Mouse (Mus musculus): ENCODE results near the gene Sp2. TPM values are rescaled to one million over a fixed set of nuclear protein-coding genes. Genes with fewer than 3 reads are reported as not detected.

Sp2 gene
- total RNA-seq, 1 experiment from 2014 or later: 3.1 TPM

DNA sequence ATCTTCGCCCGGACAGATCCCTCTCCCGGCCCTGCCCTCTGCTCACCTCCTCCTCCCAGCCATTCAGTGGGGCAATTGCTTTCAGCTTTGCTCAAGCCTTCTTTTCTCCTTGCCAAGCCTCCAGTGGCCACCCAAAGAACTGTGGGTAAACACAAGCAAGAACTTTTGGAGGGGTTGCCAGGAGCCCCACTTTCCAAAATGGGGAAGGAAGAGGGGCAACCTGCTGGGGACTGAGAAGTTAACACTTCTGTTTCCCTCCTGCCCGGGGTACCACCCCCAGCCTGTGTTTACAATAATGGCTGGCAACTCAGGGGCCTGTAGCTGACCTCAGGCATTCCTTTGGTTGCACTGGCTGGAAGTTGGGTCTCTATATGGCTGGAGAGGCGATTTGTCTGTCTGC is 20.4 kb upstream of the Sp2 start:
- ATAC-seq (replicated peaks in 1 of 2; ENCODE audit: insufficient read depth in 1 of 2, low FRiP score in 2 of 2, low TSS enrichment in 1 of 2, low read depth in 1 of 2, poor library complexity in 2 of 2, severe bottlenecking in 2 of 2): peak; percentile 37 to 44; a peak in 2 of 4 replicates

DNA sequence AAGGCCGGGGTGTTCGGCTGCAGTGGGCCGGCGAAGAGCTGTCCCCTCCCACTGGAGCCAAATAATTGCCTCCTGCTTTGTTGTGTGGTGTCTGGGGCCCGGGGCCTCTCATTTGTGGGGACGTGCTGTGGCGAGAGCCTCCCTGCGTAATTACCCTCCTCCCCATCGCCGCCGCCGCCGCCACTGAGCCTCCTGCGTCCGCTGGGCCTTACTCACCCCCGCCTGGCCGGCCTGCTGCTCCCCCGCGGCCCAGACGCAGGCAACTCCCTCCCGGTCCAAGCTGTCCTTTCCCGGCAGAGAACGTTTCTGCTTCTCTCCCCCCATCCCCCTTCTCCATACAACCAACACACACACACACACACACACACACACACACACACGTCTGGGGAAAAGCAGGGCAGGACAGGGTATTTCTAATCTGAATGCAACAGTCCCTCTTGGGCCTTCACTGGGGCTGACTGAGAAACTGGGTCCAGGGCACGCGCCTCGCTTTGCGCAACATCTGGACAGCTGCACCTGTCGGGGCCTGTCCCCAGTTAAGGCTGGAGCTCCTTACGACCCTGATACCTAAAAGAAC is 14.7 kb upstream of the Sp2 start:
- no peak for ATAC-seq (replicated peaks in 1 of 2; ENCODE audit: insufficient read depth in 1 of 2, low FRiP score in 2 of 2, low TSS enrichment in 1 of 2, low read depth in 1 of 2, poor library complexity in 2 of 2, severe bottlenecking in 2 of 2)

DNA sequence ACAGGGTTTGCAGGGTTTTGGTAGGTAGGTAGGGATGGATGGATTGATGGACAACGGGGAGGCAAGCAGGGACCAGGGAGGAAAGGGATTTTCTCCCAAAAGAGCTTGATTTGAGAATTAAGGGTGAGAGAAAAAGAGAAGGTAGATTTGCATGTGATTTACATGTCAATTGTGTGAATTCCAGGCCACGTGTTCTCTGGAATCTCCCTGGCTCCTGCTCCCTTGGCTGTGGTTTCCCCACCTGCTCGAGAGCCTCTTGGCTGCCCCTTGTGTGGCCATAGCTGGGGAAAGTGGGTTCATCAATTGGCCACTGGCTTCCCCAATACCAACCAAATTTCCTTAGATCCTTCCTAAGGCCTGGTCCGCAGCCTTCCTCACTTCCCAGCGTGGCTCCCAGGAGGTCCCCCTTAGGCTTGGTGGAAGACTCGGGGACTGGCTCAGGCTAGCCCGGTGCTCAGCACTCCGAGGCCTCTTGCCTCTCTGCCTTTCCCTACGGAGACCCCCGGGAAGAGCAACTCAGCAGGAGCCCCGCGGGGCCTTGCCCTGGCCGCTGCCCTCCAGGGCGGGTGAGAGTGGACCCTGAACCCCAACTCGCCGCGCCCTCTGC is 14.1 kb upstream of the Sp2 start:
- no peak for ATAC-seq (replicated peaks in 1 of 2; ENCODE audit: insufficient read depth in 1 of 2, low FRiP score in 2 of 2, low TSS enrichment in 1 of 2, low read depth in 1 of 2, poor library complexity in 2 of 2, severe bottlenecking in 2 of 2)

DNA sequence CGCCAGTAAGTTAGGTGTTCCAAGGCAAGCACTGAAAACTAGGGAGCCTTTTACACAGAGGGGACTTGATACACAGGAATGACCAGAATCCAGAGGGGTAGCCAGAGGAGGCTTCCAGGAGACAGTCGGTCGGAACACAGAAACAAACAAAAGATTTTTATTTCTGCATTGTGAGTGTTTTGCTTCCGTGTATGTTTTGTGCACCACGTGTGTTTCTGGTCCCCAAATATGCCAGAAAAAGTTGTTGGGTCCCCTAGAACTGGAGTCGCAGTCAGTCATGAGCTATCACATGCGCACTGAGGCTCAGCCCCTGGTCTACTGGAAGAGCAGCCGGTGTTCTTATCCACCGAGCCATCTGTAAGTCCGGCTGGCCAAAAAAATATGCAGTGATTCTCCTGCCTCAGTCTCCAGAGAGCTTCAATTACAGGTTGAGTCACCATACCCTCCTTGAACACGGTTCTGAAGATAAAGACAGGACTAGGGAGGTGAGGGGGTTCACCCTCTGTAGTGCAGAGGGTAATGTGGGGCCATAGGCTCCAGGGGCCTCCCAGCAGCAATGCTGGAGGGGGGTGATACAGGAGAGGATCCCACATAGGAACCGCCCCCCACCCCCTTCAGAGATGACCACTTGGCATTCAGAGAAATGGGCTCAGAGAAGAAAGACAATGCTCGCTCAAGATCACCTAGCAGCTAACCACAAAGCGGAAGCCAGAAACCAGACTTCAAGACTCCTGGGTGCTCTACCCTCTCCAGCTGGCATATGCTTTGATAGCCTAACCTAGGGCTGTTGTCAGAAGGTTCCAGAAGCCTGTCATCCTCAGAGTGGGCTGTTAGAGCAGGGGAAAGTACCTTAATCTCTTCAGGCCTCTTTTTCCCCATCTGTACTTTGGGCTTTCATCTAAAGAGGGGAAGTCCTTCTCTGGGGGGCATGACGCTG is 13.3 kb upstream of the Sp2 start:
- ATAC-seq (replicated peaks in 1 of 2; ENCODE audit: insufficient read depth in 1 of 2, low FRiP score in 2 of 2, low TSS enrichment in 1 of 2, low read depth in 1 of 2, poor library complexity in 2 of 2, severe bottlenecking in 2 of 2): no peak

DNA sequence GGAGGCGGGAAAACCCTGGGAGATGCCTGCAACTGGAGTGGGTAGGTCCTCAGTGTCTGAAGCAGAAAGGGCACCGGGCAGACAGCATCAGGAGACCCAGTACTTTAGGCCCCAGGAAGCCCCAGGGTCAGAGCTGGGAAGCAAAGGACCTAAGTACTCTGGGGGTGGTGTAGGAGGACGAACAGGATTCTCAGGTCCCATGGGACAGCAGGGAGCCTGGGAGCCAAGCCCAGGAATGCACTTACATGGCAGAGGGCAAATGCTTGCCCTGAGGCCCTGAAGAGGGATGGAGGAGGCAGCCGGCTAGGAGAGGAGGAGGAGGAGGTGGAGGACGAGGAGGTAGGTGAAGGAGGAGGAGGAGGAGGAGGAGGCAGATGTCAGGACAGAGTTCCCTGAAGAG is 12.3 kb upstream of the Sp2 start:
- no peak for ATAC-seq (replicated peaks in 1 of 2; ENCODE audit: insufficient read depth in 1 of 2, low FRiP score in 2 of 2, low TSS enrichment in 1 of 2, low read depth in 1 of 2, poor library complexity in 2 of 2, severe bottlenecking in 2 of 2)

DNA sequence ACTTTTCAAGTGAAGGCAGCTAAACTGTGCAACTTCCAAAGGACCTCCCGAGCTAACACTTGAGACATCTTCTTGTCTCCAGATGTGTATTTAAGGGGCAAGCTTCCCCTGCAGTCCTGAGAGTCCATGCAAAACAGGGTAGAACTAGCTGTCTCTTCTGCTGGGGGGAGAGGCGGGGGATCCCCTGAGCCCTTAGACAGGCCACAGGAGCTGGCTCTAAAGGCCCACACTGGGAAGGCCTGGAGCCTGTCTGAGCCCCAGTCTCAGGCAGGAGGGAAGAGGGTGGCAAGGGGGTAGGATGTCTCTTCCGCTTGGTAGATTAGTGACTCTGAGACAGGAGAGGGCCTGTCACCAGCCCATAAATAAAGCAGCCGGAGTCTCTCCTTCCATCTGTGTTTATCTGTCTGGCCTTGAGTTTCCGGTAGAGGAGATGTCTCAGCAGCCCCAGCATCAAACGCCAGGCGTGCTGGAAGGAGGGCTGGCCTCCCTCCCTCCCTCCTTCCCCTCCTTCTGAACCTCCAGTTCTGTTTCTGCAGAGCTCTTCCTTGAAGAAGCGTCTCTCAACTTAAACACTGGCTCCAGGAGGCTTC is 10.1 kb upstream of the Sp2 start:
- ATAC-seq (replicated peaks in 1 of 2; ENCODE audit: insufficient read depth in 1 of 2, low FRiP score in 2 of 2, low TSS enrichment in 1 of 2, low read depth in 1 of 2, poor library complexity in 2 of 2, severe bottlenecking in 2 of 2): peak in 1 of 2 experiments; percentile 13; a peak in 1 of 4 replicates

DNA sequence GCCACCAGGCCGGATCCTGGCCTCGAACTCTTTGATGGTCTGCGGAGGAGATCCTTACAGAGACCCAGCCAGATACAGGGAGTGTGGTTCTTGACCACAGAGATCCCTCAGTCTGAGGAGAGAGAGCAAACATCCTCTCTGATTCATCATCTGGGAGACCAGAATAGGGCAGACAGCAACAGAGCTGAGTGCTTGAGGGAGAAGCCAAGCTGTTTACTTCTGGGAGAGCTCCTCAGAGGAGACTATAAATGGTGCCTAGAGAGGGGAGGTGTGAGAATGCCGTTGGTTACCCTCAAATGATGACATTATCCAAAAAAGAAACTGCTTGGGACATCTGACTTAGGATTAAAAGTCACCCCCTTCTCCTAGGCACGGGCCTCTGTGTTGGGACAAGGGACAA is 8.7 kb upstream of the Sp2 start:
- ATAC-seq (replicated peaks in 1 of 2; ENCODE audit: insufficient read depth in 1 of 2, low FRiP score in 2 of 2, low TSS enrichment in 1 of 2, low read depth in 1 of 2, poor library complexity in 2 of 2, severe bottlenecking in 2 of 2): no peak

DNA sequence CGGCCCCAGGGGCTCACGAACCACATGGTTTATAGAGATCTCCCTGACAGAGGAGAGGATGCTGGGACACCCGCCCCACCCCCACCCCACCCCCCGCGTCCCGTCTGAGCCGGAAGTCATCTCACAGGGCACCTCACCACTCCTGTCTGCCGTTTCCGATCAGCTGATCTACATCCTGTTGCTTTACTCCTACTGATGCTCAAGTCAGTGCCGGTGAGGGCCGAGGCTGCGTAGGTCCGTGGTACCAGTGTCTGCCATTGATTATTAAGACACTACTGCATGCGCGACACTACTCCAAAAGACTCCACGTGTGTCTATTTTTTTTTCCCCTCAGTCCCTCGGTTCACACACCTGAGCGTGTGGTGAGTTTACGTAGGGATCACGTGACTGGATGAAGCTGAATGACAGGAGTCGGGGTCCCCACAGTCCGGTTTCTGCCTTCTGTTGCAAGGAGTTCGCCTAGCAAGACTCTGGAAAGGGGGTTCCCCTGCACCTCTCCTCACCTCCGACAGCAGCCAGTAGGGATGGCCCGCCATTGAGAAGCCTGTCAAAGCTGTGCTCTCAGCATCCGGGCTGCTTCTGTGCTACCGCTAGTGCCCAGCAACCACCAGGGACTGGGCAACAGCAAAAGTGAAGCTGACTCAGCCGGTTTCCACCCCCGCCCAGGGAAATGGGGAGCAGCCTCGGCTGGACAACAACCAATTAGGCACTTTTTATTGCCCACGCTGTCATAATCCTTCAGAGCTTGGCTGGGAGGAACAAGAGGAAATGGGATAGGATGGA is 5.3 kb upstream of the Sp2 start:
- peak; percentile 72 for ATAC-seq (replicated peaks in 1 of 2; ENCODE audit: insufficient read depth in 1 of 2, low FRiP score in 2 of 2, low TSS enrichment in 1 of 2, low read depth in 1 of 2, poor library complexity in 2 of 2, severe bottlenecking in 2 of 2)

DNA sequence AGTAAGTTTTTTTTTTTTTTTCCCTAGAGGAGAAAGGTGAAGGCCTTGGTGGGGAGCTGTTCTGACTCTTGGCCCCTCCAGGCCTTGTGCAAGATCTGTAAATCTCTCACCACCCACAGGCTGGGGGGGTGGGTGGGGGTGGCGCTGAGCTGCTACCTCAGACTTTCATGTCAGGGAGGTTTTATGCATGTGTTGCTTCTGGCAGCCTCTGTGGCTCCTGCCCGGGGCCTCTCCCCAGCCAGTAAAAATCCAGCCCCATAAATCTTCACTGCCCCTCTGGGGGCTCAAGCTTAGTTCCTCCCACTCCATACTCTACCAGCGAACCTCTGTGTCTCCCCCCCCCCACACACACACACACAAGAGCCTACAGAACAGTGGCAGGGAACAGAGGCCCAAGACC is 3.7 kb upstream of the Sp2 start:
- no peak for ATAC-seq (replicated peaks in 1 of 2; ENCODE audit: insufficient read depth in 1 of 2, low FRiP score in 2 of 2, low TSS enrichment in 1 of 2, low read depth in 1 of 2, poor library complexity in 2 of 2, severe bottlenecking in 2 of 2)

DNA sequence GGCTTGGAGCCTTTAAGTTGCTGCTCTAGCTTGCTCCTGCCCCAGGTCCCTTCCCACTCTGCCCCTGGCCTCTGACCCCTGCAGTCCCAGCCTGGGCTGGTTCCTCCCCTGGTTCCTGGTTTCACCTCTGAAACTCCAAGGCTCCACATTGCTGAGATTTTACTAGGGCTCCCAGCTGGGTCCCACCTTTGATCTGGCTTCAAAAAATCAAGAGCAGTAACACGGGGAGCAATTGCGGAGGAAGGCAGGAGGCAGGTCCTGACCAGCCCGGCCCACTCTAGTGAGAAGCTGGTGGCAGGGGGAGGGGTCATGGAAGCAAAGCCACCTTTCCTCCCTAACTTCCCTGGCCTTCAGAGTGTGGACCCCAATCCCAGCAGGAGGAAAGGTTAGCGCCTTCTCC is 2.1 kb upstream of the Sp2 start:
- no peak for ATAC-seq (replicated peaks in 1 of 2; ENCODE audit: insufficient read depth in 1 of 2, low FRiP score in 2 of 2, low TSS enrichment in 1 of 2, low read depth in 1 of 2, poor library complexity in 2 of 2, severe bottlenecking in 2 of 2)

DNA sequence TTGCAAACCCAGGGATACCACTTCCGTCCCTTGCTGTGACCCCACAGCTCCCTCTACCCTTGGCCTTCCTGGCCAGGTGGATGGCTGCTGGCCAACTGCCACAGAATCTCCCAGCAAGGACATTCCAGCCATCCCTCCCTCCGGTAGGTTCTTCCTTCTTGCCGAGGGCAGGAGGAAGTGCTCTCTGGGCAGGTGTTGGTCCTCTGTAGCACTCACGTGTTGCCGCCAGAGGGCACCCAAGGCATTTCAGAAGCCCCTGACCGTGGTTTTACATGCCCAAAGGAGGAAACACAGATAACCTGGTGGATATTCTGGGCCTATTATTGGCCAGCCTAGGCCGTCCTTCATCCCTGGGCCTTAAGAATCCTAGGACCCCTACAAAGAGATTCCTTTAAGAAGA is 404 bp downstream of the Sp2 start:
- ATAC-seq (replicated peaks in 1 of 2; ENCODE audit: insufficient read depth in 1 of 2, low FRiP score in 2 of 2, low TSS enrichment in 1 of 2, low read depth in 1 of 2, poor library complexity in 2 of 2, severe bottlenecking in 2 of 2): peak; percentile 47 to 54

DNA sequence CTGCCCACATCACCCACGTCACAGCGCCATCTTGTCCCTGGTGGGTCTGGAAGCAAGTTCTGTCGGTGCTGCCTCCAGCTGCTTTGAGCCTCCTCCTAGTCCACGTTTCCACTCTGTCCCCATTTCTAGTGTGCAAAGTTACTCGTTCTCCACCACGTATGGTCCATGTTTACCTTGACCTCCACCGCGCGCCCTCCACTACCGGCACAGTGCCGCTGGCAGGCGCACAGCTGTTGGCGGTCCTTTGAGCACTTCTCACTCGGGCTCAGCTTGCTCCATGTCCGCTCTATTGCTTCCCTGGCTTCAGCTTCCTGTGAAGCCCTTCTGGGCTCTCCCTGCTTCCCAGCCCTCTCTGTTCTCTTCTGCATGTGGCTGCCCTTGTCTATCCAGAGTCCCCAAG is 1.3 kb downstream of the Sp2 start:
- ATAC-seq (replicated peaks in 1 of 2; ENCODE audit: insufficient read depth in 1 of 2, low FRiP score in 2 of 2, low TSS enrichment in 1 of 2, low read depth in 1 of 2, poor library complexity in 2 of 2, severe bottlenecking in 2 of 2): no peak

DNA sequence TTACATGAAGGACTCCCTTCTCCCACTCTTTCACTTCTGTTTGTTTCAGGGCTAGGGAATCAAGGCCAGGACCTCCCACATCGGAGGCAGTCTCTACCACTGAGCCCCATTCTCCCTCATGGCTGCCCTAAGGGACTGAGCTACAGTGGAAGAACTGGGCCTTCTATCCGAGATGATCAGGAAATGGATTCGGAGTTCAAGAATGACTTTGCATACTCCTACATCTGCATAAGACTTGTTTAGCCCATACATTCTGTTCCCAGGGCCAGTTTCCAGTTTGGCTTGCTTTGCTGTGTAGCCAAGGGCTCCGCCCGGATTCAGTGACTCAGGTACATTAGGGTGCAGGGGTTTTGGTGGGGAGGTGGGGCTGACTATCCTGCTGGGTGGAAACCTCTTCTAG is 2.7 kb downstream of the Sp2 start:
- no peak for ATAC-seq (replicated peaks in 1 of 2; ENCODE audit: insufficient read depth in 1 of 2, low FRiP score in 2 of 2, low TSS enrichment in 1 of 2, low read depth in 1 of 2, poor library complexity in 2 of 2, severe bottlenecking in 2 of 2)

DNA sequence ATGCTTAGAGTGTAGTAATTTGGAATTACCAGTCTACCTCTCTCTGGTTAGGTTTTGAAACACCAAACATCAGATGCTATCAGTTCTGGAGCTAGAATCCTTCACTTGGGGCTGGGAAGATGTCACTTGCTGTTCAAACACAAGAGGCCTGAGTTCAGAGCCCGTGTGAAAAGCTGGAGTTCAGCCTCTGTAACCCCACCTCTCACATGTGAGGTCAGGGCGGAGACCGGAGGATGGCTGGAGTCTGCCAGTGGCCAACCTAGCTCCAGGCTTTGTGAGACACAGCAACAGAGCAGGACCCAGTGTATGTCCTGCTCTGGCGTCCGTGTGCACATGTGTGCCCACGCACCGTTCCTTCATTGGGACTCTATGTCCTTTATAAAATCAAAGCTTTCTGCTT is 3.4 kb downstream of the Sp2 start:
- ATAC-seq (replicated peaks in 1 of 2; ENCODE audit: insufficient read depth in 1 of 2, low FRiP score in 2 of 2, low TSS enrichment in 1 of 2, low read depth in 1 of 2, poor library complexity in 2 of 2, severe bottlenecking in 2 of 2): no peak

DNA sequence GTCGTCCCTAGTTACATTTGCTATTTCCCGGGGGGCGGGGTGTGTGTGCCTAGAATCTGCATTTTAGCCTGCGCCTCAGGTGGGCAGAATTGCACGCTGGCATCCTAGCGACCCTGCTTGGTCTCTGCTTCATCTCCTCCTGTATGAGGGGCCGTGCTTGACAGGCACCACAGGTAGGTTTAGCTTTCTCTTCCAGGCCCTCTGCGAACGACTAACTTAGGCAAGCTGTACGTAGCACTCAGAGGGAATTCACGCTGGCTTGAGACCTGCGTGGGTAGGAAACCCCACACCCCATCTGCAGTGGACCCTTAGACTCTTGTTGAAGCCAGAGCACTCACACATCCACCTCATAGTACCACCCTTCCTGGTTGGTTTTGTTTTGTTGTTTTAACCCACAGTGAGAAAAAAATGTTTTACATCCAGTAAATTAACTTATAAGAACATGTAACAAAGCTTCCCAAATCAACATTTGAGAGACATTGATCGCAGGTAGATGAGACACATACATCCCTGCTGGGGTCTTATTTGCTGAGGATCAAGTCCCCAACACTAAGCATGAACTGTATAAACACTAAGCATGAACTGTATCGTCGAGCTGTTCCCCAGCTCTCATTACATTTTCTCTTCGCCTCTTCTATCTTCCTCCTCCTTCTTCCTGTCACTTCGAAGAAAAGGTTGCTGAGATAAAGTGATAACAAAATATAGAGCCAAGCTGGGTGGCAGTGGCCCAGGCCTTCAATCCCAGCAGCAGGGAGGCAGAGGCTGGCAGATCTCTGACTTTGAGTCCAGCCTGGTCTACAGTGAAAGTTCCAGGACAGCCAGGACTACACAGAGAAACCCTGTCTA is 4.1 kb downstream of the Sp2 start:
- ATAC-seq (replicated peaks in 1 of 2; ENCODE audit: insufficient read depth in 1 of 2, low FRiP score in 2 of 2, low TSS enrichment in 1 of 2, low read depth in 1 of 2, poor library complexity in 2 of 2, severe bottlenecking in 2 of 2): no peak

DNA sequence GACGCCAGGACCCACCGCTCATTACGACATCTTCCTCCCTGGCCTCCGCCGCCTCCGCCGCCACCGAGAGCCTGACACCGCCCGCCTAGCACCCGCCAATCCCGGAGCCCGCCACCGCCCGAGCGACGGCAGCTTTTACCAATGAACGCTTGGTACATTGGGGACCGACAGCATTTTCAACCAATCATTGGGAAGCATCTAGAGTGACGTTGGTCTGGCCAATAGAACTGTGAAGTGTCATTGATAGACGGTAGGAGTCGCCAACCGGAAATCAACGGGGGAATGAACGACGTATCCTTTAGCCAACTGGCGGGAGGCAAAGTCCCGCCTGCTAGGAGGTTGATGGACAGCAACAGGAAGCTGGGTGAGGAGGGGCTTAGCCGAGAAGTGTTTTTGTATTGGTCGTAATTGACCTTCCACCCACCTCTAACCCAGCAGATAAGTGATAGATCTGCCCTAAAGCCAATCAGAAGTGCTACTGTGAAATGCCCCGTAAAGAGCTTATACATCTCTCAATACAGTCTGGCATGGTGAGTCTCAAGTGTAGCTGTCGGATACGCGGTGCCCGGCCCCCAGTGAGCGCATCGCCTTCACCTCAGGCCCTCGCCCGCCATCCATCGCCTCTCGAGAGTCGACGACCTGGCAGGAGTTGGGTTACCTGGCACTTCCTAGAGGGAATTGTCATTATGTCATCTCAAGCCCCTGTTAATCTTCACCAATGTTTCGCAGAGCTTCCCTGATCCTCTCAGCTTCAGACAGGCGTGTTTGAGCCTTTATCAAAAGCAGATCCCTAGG is 5.0 kb downstream of the Sp2 start:
- ATAC-seq (replicated peaks in 1 of 2; ENCODE audit: insufficient read depth in 1 of 2, low FRiP score in 2 of 2, low TSS enrichment in 1 of 2, low read depth in 1 of 2, poor library complexity in 2 of 2, severe bottlenecking in 2 of 2): peak; percentile 93

Data from hematopoietic stem cell, adult 5-6 weeks (primary cell).